Mouse (Mus musculus) MEL (cell line): Measurements from ENCODE around the gene Pccb. TPM values are rescaled to one million over a fixed set of nuclear protein-coding genes. Genes with fewer than 3 reads are reported as not detected.
A peak's percentile ranks its signal among the peaks of the same experiment; 100 is the strongest.

Source experiments
- DNase-seq: peaks from one replicate; pipeline ENCODE4 v3.0.0; 2011; ENCODE audit warnings: low read depth, low spot score
- H3K27ac ChIP-seq: 2 replicates; pipeline ENCODE4 v1.5.1; 2012; ENCODE audit warnings: low read depth, mild to moderate bottlenecking, control low read depth, low read length, moderate library complexity; ENCODE audit not compliant: control insufficient read depth
- H3K27me3 ChIP-seq, 2 experiments: fragments of 150-350 bp in 1 of 2; sonication (generic) in 1 of 2; 2 replicates each; pipeline ENCODE4 v1.6.1; 2012; ENCODE audit warnings: low read length in 2 of 2, mild to moderate bottlenecking in 2 of 2, improper control_type of control experiment in 1 of 2, moderate library complexity in 1 of 2; ENCODE audit not compliant: insufficient read depth in 2 of 2, control insufficient read depth in 1 of 2
- H3K36me3 ChIP-seq, 2 experiments: 2 replicates each; pipeline ENCODE4 v1.6.1; 2012 to 2014; ENCODE audit warnings: low read length in 2 of 2, improper control_type of control experiment in 1 of 2, inconsistent platforms in 1 of 2, mild to moderate bottlenecking in 1 of 2; ENCODE audit not compliant: insufficient read depth in 2 of 2, control insufficient read depth in 1 of 2
- H3K4me1 ChIP-seq, 2 experiments: fragments of 150-350 bp in 1 of 2; sonication (generic) in 1 of 2; 2 replicates each; pipeline ENCODE4 v1.6.1; 2012; ENCODE audit warnings: low read length in 2 of 2, improper control_type of control experiment in 1 of 2, mild to moderate bottlenecking in 1 of 2; ENCODE audit not compliant: insufficient read depth in 2 of 2, control insufficient read depth in 1 of 2
- H3K4me3 ChIP-seq, 2 experiments: fragments of 150-350 bp in 1 of 2; sonication (generic) in 1 of 2; 2 replicates each; pipeline ENCODE4 v1.5.1; 2012; ENCODE audit warnings: low read depth in 2 of 2, low read length in 2 of 2, mild to moderate bottlenecking in 2 of 2, moderate library complexity in 2 of 2, control low read depth in 1 of 2, improper control_type of control experiment in 1 of 2; ENCODE audit not compliant: control insufficient read depth in 1 of 2, insufficient read depth in 1 of 2
- H3K79me2 ChIP-seq: 2 replicates; pipeline ENCODE4 v1.6.1; 2012; ENCODE audit warnings: mild to moderate bottlenecking, low read length, moderate library complexity; ENCODE audit not compliant: control insufficient read depth, poor library complexity, insufficient read depth
- H3K9ac ChIP-seq: 2 replicates; pipeline ENCODE4 v1.6.1; 2012; ENCODE audit warnings: low read depth, mild to moderate bottlenecking, control low read depth, low read length, moderate library complexity; ENCODE audit not compliant: control insufficient read depth, poor library complexity, severe bottlenecking
- H3K9me3 ChIP-seq: fragments of 150-350 bp; sonication (generic); replicated peaks from 2 replicates; pipeline ENCODE4 v1.6.1; 2012; ENCODE audit warnings: mild to moderate bottlenecking, low read length, improper control_type of control experiment, moderate library complexity; ENCODE audit not compliant: insufficient read depth
- BHLHE40 ChIP-seq: IDR thresholded peaks from 2 replicates; pipeline ENCODE4 v1.6.1; 2012; ENCODE audit warnings: low read depth, mild to moderate bottlenecking, inconsistent platforms, low read length, improper control_type of control experiment, borderline replicate concordance
- CHD1 ChIP-seq: IDR thresholded peaks from 2 replicates; pipeline ENCODE4 v1.6.1; 2012; ENCODE audit warnings: low read depth, mild to moderate bottlenecking, inconsistent platforms, low read length, improper control_type of control experiment
- E2F4 ChIP-seq: IDR thresholded peaks from 2 replicates; pipeline ENCODE4 v1.6.1; 2011; ENCODE audit warnings: low read depth, low read length, improper control_type of control experiment, borderline replicate concordance
- ELF1 ChIP-seq: IDR thresholded peaks from 2 replicates; pipeline ENCODE4 v1.6.1; 2014; ENCODE audit warnings: low read depth, mild to moderate bottlenecking, inconsistent platforms, low read length, improper control_type of control experiment, moderate library complexity
- GATA1 ChIP-seq: IDR thresholded peaks from 2 replicates; pipeline ENCODE4 v1.6.1; 2011; ENCODE audit warnings: low read depth, low read length, improper control_type of control experiment
- MAX ChIP-seq: IDR thresholded peaks from 2 replicates; pipeline ENCODE4 v1.6.1; 2011; ENCODE audit warnings: low read length, improper control_type of control experiment
- MAZ ChIP-seq: IDR thresholded peaks from 2 replicates; pipeline ENCODE4 v1.6.1; 2012; ENCODE audit warnings: low read depth, mild to moderate bottlenecking, inconsistent platforms, low read length, improper control_type of control experiment
- MYB ChIP-seq: IDR thresholded peaks from 2 replicates; pipeline ENCODE4 v1.6.1; 2011; ENCODE audit warnings: mild to moderate bottlenecking, low read depth, low read length, improper control_type of control experiment
- NELFE ChIP-seq: IDR thresholded peaks from 2 replicates; pipeline ENCODE4 v1.6.1; 2011; ENCODE audit warnings: low read depth, low read length, improper control_type of control experiment
- POLR2A ChIP-seq, 2 experiments: IDR thresholded peaks; 2 replicates each; pipeline ENCODE4 v1.6.1; 2011 to 2012; ENCODE audit warnings: low read length in 2 of 2, mild to moderate bottlenecking in 2 of 2, control low read depth in 1 of 2, improper control_type of control experiment in 1 of 2, low read depth in 1 of 2, moderate library complexity in 1 of 2; ENCODE audit not compliant: control insufficient read depth in 1 of 2, insufficient read depth in 1 of 2, poor library complexity in 1 of 2
- POLR2AphosphoS2 ChIP-seq: IDR thresholded peaks from 2 replicates; pipeline ENCODE4 v1.6.1; 2011; ENCODE audit warnings: low read length, improper control_type of control experiment
- TAL1 ChIP-seq: IDR thresholded peaks from 2 replicates; pipeline ENCODE4 v1.6.1; 2012; ENCODE audit warnings: mild to moderate bottlenecking, inconsistent platforms, low read length, moderate library complexity, mixed read lengths
- TCF12 ChIP-seq: IDR thresholded peaks from 2 replicates; pipeline ENCODE4 v1.6.1; 2014; ENCODE audit warnings: low read depth, mild to moderate bottlenecking, inconsistent platforms, low read length, improper control_type of control experiment, moderate library complexity
- USF1 ChIP-seq: IDR thresholded peaks from 2 replicates; pipeline ENCODE4 v1.6.1; 2014; ENCODE audit warnings: low read depth, mild to moderate bottlenecking, inconsistent platforms, low read length, improper control_type of control experiment, moderate library complexity
- ZKSCAN1 ChIP-seq: IDR thresholded peaks from 2 replicates; pipeline ENCODE4 v1.6.1; 2012; ENCODE audit warnings: low read depth, mild to moderate bottlenecking, inconsistent platforms, low read length, improper control_type of control experiment, moderate library complexity
- ZMIZ1 ChIP-seq: IDR thresholded peaks from 2 replicates; pipeline ENCODE4 v1.6.1; 2012; ENCODE audit warnings: low read depth, mild to moderate bottlenecking, inconsistent platforms, low read length, improper control_type of control experiment, moderate library complexity
- polyA plus RNA-seq, 2 experiments: library from polyadenylated mRNA; stranded (reverse) in 1 of 2; unstranded in 1 of 2; fragments of >175 nt in 1 of 2; fragments of >200 nt in 1 of 2; gene quantifications; 2 replicates each; pipeline versions ENCODE4 v1.2.1 to v1.2.4; 2012; ENCODE audit warnings: low replicate concordance in 2 of 2, low read depth in 1 of 2; ENCODE audit not compliant: insufficient read length in 2 of 2, insufficient read depth in 1 of 2, missing spikeins in 1 of 2
- total RNA-seq: library from RNA; depleted of rRNA; stranded (reverse); fragments of 300-350 nt; gene quantifications from 2 replicates; pipeline ENCODE4 v1.2.3, GENCODE M21; 2012

Pccb gene
- total and polyA plus RNA-seq, 3 experiments: 13.2 to 21.1 TPM; not detected in 1

DNA sequence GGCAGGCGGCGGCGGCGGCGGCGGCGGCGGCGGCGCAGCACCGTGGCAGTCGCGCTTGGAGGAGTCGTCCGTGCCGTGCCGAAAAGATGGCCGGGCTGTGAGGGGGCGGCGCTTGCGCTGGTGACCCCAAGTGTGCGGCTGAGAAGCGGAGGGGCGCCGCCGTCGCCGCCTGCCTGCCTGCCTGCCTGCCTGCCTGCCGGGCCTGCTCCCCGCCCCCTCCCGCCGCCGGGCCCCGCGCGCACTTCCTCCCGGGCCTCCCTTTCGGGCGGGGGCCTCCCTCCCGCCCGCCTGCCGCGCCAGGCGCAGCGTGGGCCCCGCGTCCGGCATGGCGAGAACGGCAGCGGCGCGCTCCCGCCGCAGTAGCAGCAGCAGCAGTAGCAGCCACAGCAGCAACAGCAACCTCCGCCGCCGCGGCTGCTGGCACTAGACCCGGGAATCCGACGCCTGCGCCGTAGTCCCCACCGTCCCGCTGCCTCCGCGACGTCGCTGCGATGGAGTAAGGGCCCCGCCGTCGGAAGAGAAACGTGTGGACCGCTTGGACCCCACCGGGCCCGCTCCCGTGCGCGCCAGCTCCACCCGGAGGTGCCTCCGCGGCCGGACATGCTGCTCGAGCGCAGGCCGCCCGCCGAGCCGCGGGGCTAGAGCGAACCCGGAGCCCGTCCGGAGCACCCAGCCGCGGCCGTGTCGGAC lies 39.8 kb upstream of the Pccb start (continued):
- TF ChIP-seq ELF1 (no peak; the same call in 1 of the 2 replicates), TCF12 (0 out of 2 replicates have a peak, but pooled peaks have one; percentile 11), POLR2A (IDR thresholded peaks at IDR 0.05; ENCODE audit: control insufficient read depth in 1 of 2, insufficient read depth in 1 of 2, low read depth in 1 of 2, low read length in 2 of 2, poor library complexity in 1 of 2) (peak in 1 of 2 experiments; percentile 32; a peak in 1 of 4 replicates)

DNA sequence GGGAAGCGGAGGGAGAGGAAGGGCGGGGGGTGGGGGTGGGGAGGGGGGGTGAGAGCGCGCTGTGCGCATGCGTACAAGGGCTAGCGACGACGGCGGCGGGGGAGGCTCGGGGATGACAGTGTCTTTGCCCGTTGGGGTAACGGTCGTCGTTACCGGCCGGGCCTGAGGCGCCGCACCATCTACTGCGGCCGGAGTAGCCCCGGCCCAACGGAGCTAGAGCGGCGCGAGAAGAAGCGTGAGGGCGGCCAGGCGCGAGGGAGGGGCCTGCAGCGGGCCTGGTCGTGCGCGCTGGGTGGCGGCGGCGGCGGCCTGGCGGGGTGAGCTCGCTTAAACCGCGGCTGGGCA lies 39.3 kb upstream of the Pccb start, which contains the start of gene Msl2:
TSS of gene Msl2 (plus strand) at position 115 of the 345 bp plus-strand sequence.
- no peak for DNase-seq
- Histone ChIP-seq H3K27ac (peak within 1 kb of the TSS; percentile 90), H3K79me2 (peaks cover 54% of the 10 kb centered on the region), H3K27me3 (no peaks in the 10 kb centered on the region), H3K36me3 (peaks cover 0 to 5% of the 10 kb centered on the region in 2 experiments; a peak in 2 of 4 replicates), H3K9me3 (no peaks in the 10 kb centered on the region), H3K4me3 (peak within 1 kb of the TSS; percentile 96 to 99), H3K4me1 (peaks cover 0 to 3% of the 10 kb centered on the region in 2 experiments; a peak in 2 of 4 replicates), H3K9ac (peak within 1 kb of the TSS; percentile 98)
- TF ChIP-seq ZMIZ1 (peak; percentile 16; the same call in 1 of the 2 replicates), GATA1 (no peak), MAX (no peak), ZKSCAN1 (no peak), BHLHE40 (no peak), E2F4 (no peak), MAZ (no peak; the same call in 1 of the 2 replicates), NELFE (peak; percentile 64), CHD1 (no peak), POLR2A (IDR thresholded peaks at IDR 0.05; ENCODE audit: control insufficient read depth in 1 of 2, insufficient read depth in 1 of 2, low read depth in 1 of 2, low read length in 2 of 2, poor library complexity in 1 of 2) (peak; percentile 53 to 55; a peak in 3 of 4 replicates), USF1 (no peak), POLR2AphosphoS2 (no peak), TAL1 (no peak), MYB (peak; percentile 91)
